Mouse (Mus musculus) embryonic fibroblast, embryonic 13.5 days (primary cell): Measurements from ENCODE around the gene Crtc3. TPM values are rescaled to one million over a fixed set of nuclear protein-coding genes. Genes with fewer than 3 reads are reported as not detected.

Experiments used
- H3K27ac ChIP-seq: 2 replicates; pipeline ENCODE4 v1.5.1; 2012; ENCODE audit warnings: low read length, control low read depth, inconsistent platforms; ENCODE audit not compliant: insufficient read depth
- H3K4me1 ChIP-seq: 2 replicates; pipeline ENCODE4 v1.6.1; 2011; ENCODE audit warnings: low read length; ENCODE audit not compliant: control insufficient read depth, insufficient read depth
- H3K4me3 ChIP-seq: 2 replicates; pipeline ENCODE4 v1.5.1; 2011; ENCODE audit warnings: mild to moderate bottlenecking, control low read depth, low read length; ENCODE audit not compliant: insufficient read depth
- CTCF ChIP-seq: IDR thresholded peaks from 2 replicates; pipeline ENCODE4 v1.5.1; 2011; ENCODE audit warnings: mild to moderate bottlenecking, control low read depth, low read length, moderate library complexity, borderline replicate concordance; ENCODE audit not compliant: insufficient read depth
- POLR2A ChIP-seq: IDR thresholded peaks from 2 replicates; pipeline ENCODE4 v1.6.1; 2011; ENCODE audit warnings: low read depth, mild to moderate bottlenecking, control low read depth, low read length, moderate library complexity
- polyA plus RNA-seq: library from polyadenylated mRNA; stranded (reverse); fragments of >200 nt; gene quantifications from 2 replicates; pipeline ENCODE4 v1.2.4, GENCODE M21; 2011; ENCODE audit warnings: low read depth; ENCODE audit not compliant: missing spikeins, insufficient read length

The Crtc3 gene
- polyA plus RNA-seq, 1 experiment = 27.7 TPM

DNA sequence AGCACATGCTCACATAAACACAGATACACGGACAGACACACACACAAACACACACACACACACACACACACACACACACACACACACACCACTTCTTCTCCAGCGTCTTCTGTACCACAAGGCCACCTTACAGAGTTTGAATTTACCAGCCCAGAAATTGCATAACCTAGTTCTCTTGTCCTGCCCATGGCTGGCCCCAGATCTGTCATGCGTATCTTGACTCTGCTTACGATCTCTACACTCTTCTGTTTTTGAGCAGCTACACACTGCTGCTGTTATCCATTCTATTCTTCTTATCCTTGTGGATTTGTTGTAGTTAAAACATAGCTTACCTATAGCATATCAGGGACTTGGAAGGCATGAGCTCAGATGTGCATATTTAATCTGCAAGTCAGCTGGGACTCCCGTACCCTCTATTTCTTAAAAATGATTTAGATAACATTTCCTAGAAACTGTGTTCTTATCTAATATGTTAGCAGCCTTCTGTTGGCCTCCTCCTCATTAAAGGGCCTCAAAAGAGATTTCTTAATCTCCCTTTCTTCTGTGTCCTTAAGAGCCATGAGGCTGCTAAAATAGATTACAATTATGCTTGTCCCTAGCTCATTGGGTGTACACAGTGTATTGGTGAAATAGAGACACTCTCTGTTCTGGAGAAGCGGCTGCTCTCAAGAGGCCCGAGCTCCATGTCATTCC, 146.4 kb downstream of the Crtc3 start:
- Histone ChIP-seq H3K4me3 (no peak overlapping the region), H3K27ac (no peak overlapping the region), H3K4me1 (no peaks in the 10 kb centered on the region)
- TF ChIP-seq POLR2A (no peak), CTCF (no peak)

DNA sequence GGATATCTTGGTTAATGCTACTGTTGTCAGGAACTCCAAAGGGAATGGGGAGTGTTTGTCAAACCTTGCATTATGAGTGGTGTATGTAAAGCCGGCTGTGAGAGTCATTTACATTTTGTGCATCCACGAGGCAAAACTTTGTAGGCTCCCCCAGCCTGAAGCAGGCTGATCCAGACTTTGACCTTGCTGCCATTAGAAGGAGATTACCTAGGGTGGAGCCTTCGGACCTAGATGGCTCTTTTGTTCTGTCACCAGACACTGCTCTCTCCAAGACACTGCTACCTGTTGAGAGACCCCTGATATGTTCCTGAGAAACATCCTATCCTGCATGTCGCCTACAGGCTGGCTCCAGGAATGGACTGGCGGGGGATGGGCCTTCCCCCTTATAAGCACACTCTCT, 149.1 kb downstream of the Crtc3 start:
- Histone ChIP-seq H3K4me3 (no peak overlapping the region), H3K27ac (no peak overlapping the region), H3K4me1 (no peaks in the 10 kb centered on the region)
- TF ChIP-seq CTCF (no peak), POLR2A (no peak)

Other genes starting within 250 kb of the Crtc3 start
- 19.4 and 25.0 TPM in 2 replicates for gene Blm, start 153.8 kb downstream of the Crtc3 start, polyA plus RNA-seq
- 206 and 311 TPM in 2 replicates for gene Iqgap1, start 137.1 kb upstream of the Crtc3 start, polyA plus RNA-seq
- gene Zscan2, start 172.0 kb upstream of the Crtc3 start, polyA plus RNA-seq = 2.7 and 5.1 TPM in 2 replicates
- 9.3 and 13.0 TPM in 2 replicates for gene Wdr73, start 212.4 kb upstream of the Crtc3 start, polyA plus RNA-seq
- 1.1 and 3.2 TPM in 2 replicates for gene Nmb, start 216.2 kb upstream of the Crtc3 start, polyA plus RNA-seq